Mouse (Mus musculus) CH12.LX (cell line): ENCODE data around the gene Gm45716.

Experiments used
- NELFE ChIP-seq: IDR thresholded peaks from 2 replicates; pipeline ENCODE4 v1.6.1; 2011; ENCODE audit warnings: low read depth, low read length, improper control_type of control experiment
- POLR2A ChIP-seq: IDR thresholded peaks from 2 replicates; pipeline ENCODE4 v1.6.1; 2011; ENCODE audit warnings: low read depth, mild to moderate bottlenecking, improper control_type of control experiment, low read length
- SMC3 ChIP-seq: IDR thresholded peaks from 2 replicates; pipeline ENCODE4 v1.6.1; 2011; ENCODE audit warnings: low read depth, low read length, improper control_type of control experiment

- TF ChIP-seq SMC3 (no peak), POLR2A (no peak), NELFE (no peak)
Measured at GRCm38 (mm10) chr11:90190156-90190555, 2.7 kb downstream of the Gm45716 start.
